Mouse (Mus musculus): ENCODE results near the gene Pik3ap1. TPM values are rescaled to one million over a fixed set of nuclear protein-coding genes. Genes with fewer than 3 reads are reported as not detected.

Pik3ap1 gene
- polyA plus RNA-seq, 1 experiment = not detected

- no peak overlapping the region for H3K27ac ChIP-seq (ENCODE audit: insufficient read depth, low read depth, low read length)
- 86% methylated on average over 2 of the region's 2 CpGs for WGBS
- H3K4me3 ChIP-seq (ENCODE audit: insufficient read depth, low read depth, low read length) = no peak overlapping the region
- H3K4me1 ChIP-seq (ENCODE audit: control insufficient read depth, insufficient read depth, low read length) = no peaks in the 10 kb centered on the region
- no peak for TF ChIP-seq POLR2A (IDR thresholded peaks at IDR 0.05; ENCODE audit: insufficient read depth, low read depth, low read length)
- TF ChIP-seq CTCF (IDR thresholded peaks at IDR 0.05; ENCODE audit: insufficient read depth, low read depth, low read length) = no peak
Observed at GRCm38 (mm10) chr19:41362963-41363362, 21.9 kb downstream of the Pik3ap1 start.

DNA sequence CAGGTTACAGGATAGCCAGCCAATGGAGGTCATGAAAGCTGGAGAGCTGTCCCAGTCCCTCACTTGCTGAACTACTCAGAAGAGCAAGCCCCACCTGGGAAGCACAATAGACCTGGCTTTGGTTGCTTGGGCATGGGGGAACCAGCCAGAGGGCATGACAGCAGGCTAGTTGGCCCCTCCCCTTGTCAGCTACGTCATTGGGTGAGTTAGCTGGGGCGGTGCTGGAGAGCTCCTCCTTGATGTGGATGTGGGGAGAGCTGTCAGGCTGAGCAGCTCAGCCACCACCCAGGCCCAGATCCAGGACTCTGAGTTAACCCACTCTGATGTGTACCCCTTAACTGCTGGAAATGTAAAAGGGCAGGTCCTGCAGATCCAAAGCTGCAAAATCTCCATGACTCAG is 24.4 kb downstream of the Pik3ap1 start:
- no peak for TF ChIP-seq POLR2A (IDR thresholded peaks at IDR 0.05; ENCODE audit: insufficient read depth, low read depth, low read length)
- TF ChIP-seq CTCF (IDR thresholded peaks at IDR 0.05; ENCODE audit: insufficient read depth, low read depth, low read length) = no peak
- H3K4me3 ChIP-seq (ENCODE audit: insufficient read depth, low read depth, low read length) = no peak overlapping the region
- WGBS = 23% methylated on average over 2 of the region's 2 CpGs
- H3K4me1 ChIP-seq (ENCODE audit: control insufficient read depth, insufficient read depth, low read length) = no peaks in the 10 kb centered on the region
- H3K27ac ChIP-seq (ENCODE audit: insufficient read depth, low read depth, low read length) = no peak overlapping the region

DNA sequence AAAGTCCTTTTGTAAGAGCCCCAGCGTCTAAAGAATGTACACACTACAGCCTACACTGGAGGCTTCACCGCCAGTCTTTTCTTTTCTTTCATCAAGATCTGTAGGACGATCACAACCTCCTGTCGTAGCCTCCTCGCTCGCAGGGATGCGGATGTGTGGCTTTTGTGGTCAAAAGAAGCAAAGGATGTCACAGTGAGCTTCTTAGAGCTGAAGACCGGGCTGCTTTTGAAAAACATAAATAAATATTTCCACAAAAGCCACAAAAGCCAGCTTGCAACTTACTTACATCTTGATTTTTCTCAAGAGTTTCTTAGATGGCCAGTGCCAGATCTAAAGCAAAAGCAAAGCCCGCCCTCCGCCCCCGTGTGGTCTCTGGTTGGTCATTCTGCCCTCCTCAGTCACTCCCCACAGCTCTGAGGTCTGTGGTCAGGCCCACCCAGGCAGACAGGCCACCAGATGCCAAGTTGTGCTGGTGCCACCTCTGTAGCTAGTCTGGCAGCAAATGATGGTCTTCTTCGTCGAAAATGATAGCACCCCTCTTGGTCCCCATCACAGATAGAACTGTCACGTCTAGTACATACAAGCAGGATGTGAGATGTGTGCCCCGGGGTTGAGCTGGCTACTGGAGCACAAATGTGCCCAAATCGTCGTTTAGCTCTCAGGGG is 30.5 kb downstream of the Pik3ap1 start:
- 88% methylated on average over 17 of the region's 17 CpGs for WGBS

DNA sequence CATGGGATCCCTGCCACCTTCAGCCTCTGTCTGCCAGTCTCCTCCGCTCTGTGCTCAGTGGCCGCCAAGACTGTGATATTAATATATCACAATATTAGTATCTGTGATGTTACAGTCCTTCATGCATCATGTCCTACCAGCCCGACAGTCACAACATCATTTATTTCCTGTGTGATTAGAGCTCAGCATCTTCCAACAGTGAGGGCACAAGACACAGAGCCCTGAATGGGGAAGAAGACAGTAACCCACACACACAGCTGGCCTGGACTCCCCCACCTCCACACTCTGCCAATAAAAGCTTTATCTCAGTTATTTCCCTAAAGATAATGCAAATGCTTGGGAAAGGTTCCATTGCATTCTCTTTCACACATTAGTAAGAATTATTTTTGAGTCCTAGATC is 35.3 kb downstream of the Pik3ap1 start:
- TF ChIP-seq POLR2A (IDR thresholded peaks at IDR 0.05; ENCODE audit: insufficient read depth, low read depth, low read length) (no peak), CTCF (IDR thresholded peaks at IDR 0.05; ENCODE audit: insufficient read depth, low read depth, low read length) (no peak)
- Histone ChIP-seq H3K4me3 (ENCODE audit: insufficient read depth, low read depth, low read length) (no peak overlapping the region), H3K4me1 (ENCODE audit: control insufficient read depth, insufficient read depth, low read length) (no peaks in the 10 kb centered on the region), H3K27ac (ENCODE audit: insufficient read depth, low read depth, low read length) (no peak overlapping the region)
- WGBS = 93% methylated on average over 3 of the region's 3 CpGs

More for the DNA sequence above, 30.5 kb downstream of the Pik3ap1 start:
- no peak overlapping the region for H3K4me3 ChIP-seq (ENCODE audit: insufficient read depth, low read depth, low read length)
- H3K27ac ChIP-seq (ENCODE audit: insufficient read depth, low read depth, low read length) = no peak overlapping the region
- no peaks in the 10 kb centered on the region for H3K4me1 ChIP-seq (ENCODE audit: control insufficient read depth, insufficient read depth, low read length)
- TF ChIP-seq CTCF (IDR thresholded peaks at IDR 0.05; ENCODE audit: insufficient read depth, low read depth, low read length) = no peak

GRCm38 (mm10) chr19:41348161-41348560 is 36.7 kb downstream of the Pik3ap1 start:
- Histone ChIP-seq H3K27ac (ENCODE audit: insufficient read depth, low read depth, low read length) (no peak overlapping the region), H3K4me3 (ENCODE audit: insufficient read depth, low read depth, low read length) (no peak overlapping the region), H3K4me1 (ENCODE audit: control insufficient read depth, insufficient read depth, low read length) (no peaks in the 10 kb centered on the region)
- TF ChIP-seq CTCF (IDR thresholded peaks at IDR 0.05; ENCODE audit: insufficient read depth, low read depth, low read length) (no peak), POLR2A (IDR thresholded peaks at IDR 0.05; ENCODE audit: insufficient read depth, low read depth, low read length) (no peak)
- 92% methylated on average over 3 of the region's 3 CpGs for WGBS

DNA sequence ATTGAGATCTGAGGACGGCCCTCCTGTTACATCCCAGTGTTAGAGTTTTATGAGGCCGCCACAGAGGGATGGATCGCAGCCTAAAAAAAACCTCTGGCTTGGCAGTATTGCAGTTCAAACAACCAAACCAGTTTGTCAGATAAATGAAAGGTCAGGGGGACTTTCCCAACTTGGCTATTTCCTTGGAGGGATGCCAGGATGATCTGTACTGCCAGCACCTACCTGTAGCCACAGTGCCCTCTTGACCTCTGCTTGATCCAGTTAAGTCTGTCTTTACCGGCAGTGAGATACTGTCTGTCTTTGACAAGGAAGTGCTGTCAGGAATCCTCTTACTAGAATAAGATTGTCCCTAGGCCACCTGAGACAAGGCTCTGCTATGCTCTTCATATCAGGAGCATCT is 37.6 kb downstream of the Pik3ap1 start:
- Histone ChIP-seq H3K4me3 (ENCODE audit: insufficient read depth, low read depth, low read length) (no peak overlapping the region), H3K4me1 (ENCODE audit: control insufficient read depth, insufficient read depth, low read length) (no peaks in the 10 kb centered on the region), H3K27ac (ENCODE audit: insufficient read depth, low read depth, low read length) (no peak overlapping the region)
- 90% methylated on average over 4 of the region's 4 CpGs for WGBS
- TF ChIP-seq CTCF (IDR thresholded peaks at IDR 0.05; ENCODE audit: insufficient read depth, low read depth, low read length) (no peak), POLR2A (IDR thresholded peaks at IDR 0.05; ENCODE audit: insufficient read depth, low read depth, low read length) (no peak)

DNA sequence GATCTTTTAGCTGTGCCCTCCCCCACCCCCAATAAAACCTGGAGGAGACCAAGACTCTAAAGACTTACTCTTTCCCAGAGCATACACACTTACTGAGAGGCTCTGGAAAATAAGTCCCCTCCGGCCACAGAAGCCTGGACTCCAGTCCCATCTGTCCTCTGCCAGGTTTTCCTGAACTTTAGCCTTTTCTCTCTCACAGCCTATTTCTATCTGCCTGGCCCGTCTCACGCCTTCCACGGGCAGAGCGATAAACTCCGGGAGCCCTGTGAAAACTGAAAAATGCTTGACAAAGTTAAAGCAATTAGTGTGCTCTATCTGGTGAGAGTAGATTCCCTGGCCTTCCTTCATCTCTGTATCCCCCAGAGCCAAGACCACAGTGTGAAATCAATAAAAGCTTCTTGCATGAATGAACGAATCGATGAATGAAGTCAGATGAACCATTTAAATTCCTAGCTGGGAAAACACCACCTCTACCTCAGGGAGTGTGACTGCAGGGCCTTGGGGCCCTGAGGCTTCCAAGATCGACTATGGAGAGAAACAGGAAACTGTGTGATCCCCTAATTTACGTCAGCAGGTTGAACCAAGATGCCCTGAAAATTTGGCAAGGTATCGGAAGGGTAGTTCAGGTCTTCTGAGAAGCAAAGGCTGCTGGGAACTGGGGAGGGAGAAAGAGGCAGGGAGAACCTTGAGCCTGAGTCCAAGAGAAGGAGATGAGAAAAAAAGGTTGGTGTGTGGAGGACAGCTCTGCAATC is 38.6 kb downstream of the Pik3ap1 start:
- WGBS = 58% methylated on average over 11 of the region's 11 CpGs
- H3K27ac ChIP-seq (ENCODE audit: insufficient read depth, low read depth, low read length) = no peak overlapping the region
- no peak overlapping the region for H3K4me3 ChIP-seq (ENCODE audit: insufficient read depth, low read depth, low read length)
- H3K4me1 ChIP-seq (ENCODE audit: control insufficient read depth, insufficient read depth, low read length) = no peaks in the 10 kb centered on the region
- TF ChIP-seq POLR2A (IDR thresholded peaks at IDR 0.05; ENCODE audit: insufficient read depth, low read depth, low read length) = no peak
- no peak for TF ChIP-seq CTCF (IDR thresholded peaks at IDR 0.05; ENCODE audit: insufficient read depth, low read depth, low read length)

GRCm38 (mm10) chr19:41345028-41345741 is 39.7 kb downstream of the Pik3ap1 start:
- Histone ChIP-seq H3K4me1 (ENCODE audit: control insufficient read depth, insufficient read depth, low read length) (no peaks in the 10 kb centered on the region), H3K4me3 (ENCODE audit: insufficient read depth, low read depth, low read length) (no peak overlapping the region), H3K27ac (ENCODE audit: insufficient read depth, low read depth, low read length) (no peak overlapping the region)
- WGBS = 61% methylated on average over 11 of the region's 11 CpGs
- TF ChIP-seq POLR2A (IDR thresholded peaks at IDR 0.05; ENCODE audit: insufficient read depth, low read depth, low read length) (no peak), CTCF (IDR thresholded peaks at IDR 0.05; ENCODE audit: insufficient read depth, low read depth, low read length) (no peak)

DNA sequence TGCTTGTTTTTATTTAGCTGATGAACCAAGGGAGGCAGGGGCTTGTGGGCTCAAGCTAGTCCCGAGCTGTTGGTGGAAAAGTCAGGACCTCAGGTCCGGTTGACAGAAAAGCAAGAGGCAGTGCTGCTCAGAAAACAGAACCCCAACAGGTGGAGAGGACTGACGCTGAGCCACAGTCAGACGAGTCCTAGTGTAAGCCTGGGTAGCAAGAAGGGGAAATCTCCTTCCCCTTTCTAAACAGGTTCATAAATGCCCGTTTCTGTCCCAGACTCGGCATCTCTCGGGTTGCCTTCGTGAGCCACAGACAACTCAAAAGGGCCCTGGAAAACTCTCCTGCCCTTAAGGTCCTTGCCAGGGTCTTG is 40.3 kb downstream of the Pik3ap1 start:
- Histone ChIP-seq H3K27ac (ENCODE audit: insufficient read depth, low read depth, low read length) (no peak overlapping the region), H3K4me1 (ENCODE audit: control insufficient read depth, insufficient read depth, low read length) (no peaks in the 10 kb centered on the region), H3K4me3 (ENCODE audit: insufficient read depth, low read depth, low read length) (no peak overlapping the region)
- TF ChIP-seq POLR2A (IDR thresholded peaks at IDR 0.05; ENCODE audit: insufficient read depth, low read depth, low read length) = no peak
- no peak for TF ChIP-seq CTCF (IDR thresholded peaks at IDR 0.05; ENCODE audit: insufficient read depth, low read depth, low read length)
- WGBS = 89% methylated on average over 8 of the region's 8 CpGs

Data from olfactory bulb, adult 2 months (tissue).